Mouse (Mus musculus) MEL (cell line): ENCODE measurements around the gene Tec. TPM values are rescaled to one million over a fixed set of nuclear protein-coding genes. Genes with fewer than 3 reads are reported as not detected.

Experiments
- DNase-seq: peaks from one replicate; pipeline ENCODE4 v3.0.0; 2011; ENCODE audit warnings: low read depth, low spot score
- H3K27ac ChIP-seq: 2 replicates; pipeline ENCODE4 v1.5.1; 2012; ENCODE audit warnings: low read depth, mild to moderate bottlenecking, control low read depth, low read length, moderate library complexity; ENCODE audit not compliant: control insufficient read depth
- H3K27me3 ChIP-seq, 2 experiments: fragments of 150-350 bp in 1 of 2; sonication (generic) in 1 of 2; 2 replicates each; pipeline ENCODE4 v1.6.1; 2012; ENCODE audit warnings: low read length in 2 of 2, mild to moderate bottlenecking in 2 of 2, improper control_type of control experiment in 1 of 2, moderate library complexity in 1 of 2; ENCODE audit not compliant: insufficient read depth in 2 of 2, control insufficient read depth in 1 of 2
- H3K36me3 ChIP-seq, 2 experiments: 2 replicates each; pipeline ENCODE4 v1.6.1; 2012 to 2014; ENCODE audit warnings: low read length in 2 of 2, improper control_type of control experiment in 1 of 2, inconsistent platforms in 1 of 2, mild to moderate bottlenecking in 1 of 2; ENCODE audit not compliant: insufficient read depth in 2 of 2, control insufficient read depth in 1 of 2
- H3K4me1 ChIP-seq, 2 experiments: fragments of 150-350 bp in 1 of 2; sonication (generic) in 1 of 2; 2 replicates each; pipeline ENCODE4 v1.6.1; 2012; ENCODE audit warnings: low read length in 2 of 2, improper control_type of control experiment in 1 of 2, mild to moderate bottlenecking in 1 of 2; ENCODE audit not compliant: insufficient read depth in 2 of 2, control insufficient read depth in 1 of 2
- H3K4me3 ChIP-seq, 2 experiments: fragments of 150-350 bp in 1 of 2; sonication (generic) in 1 of 2; 2 replicates each; pipeline ENCODE4 v1.5.1; 2012; ENCODE audit warnings: low read depth in 2 of 2, low read length in 2 of 2, mild to moderate bottlenecking in 2 of 2, moderate library complexity in 2 of 2, control low read depth in 1 of 2, improper control_type of control experiment in 1 of 2; ENCODE audit not compliant: control insufficient read depth in 1 of 2, insufficient read depth in 1 of 2
- H3K79me2 ChIP-seq: 2 replicates; pipeline ENCODE4 v1.6.1; 2012; ENCODE audit warnings: mild to moderate bottlenecking, low read length, moderate library complexity; ENCODE audit not compliant: control insufficient read depth, poor library complexity, insufficient read depth
- H3K9ac ChIP-seq: 2 replicates; pipeline ENCODE4 v1.6.1; 2012; ENCODE audit warnings: low read depth, mild to moderate bottlenecking, control low read depth, low read length, moderate library complexity; ENCODE audit not compliant: control insufficient read depth, poor library complexity, severe bottlenecking
- H3K9me3 ChIP-seq: fragments of 150-350 bp; sonication (generic); replicated peaks from 2 replicates; pipeline ENCODE4 v1.6.1; 2012; ENCODE audit warnings: mild to moderate bottlenecking, low read length, improper control_type of control experiment, moderate library complexity; ENCODE audit not compliant: insufficient read depth
- GABPA ChIP-seq: IDR thresholded peaks from 2 replicates; pipeline ENCODE4 v1.6.1; 2012; ENCODE audit warnings: low read depth, mild to moderate bottlenecking, inconsistent platforms, low read length, improper control_type of control experiment, moderate library complexity
- KAT2A ChIP-seq: conservative IDR thresholded peaks from 2 replicates; pipeline ENCODE4 v1.6.1; 2012; ENCODE audit warnings: low read depth, low read length, improper control_type of control experiment, inconsistent platforms
- MAFK ChIP-seq: IDR thresholded peaks from 2 replicates; pipeline ENCODE4 v1.6.1; 2011; ENCODE audit warnings: low read depth, mild to moderate bottlenecking, low read length, improper control_type of control experiment, borderline replicate concordance
- MAZ ChIP-seq: IDR thresholded peaks from 2 replicates; pipeline ENCODE4 v1.6.1; 2012; ENCODE audit warnings: low read depth, mild to moderate bottlenecking, inconsistent platforms, low read length, improper control_type of control experiment
- MXI1 ChIP-seq: IDR thresholded peaks from 2 replicates; pipeline ENCODE4 v1.6.1; 2011; ENCODE audit warnings: mild to moderate bottlenecking, low read depth, low read length, improper control_type of control experiment
- NRF1 ChIP-seq: IDR thresholded peaks from 2 replicates; pipeline ENCODE4 v1.6.1; 2014; ENCODE audit warnings: low read depth, mild to moderate bottlenecking, inconsistent platforms, low read length, improper control_type of control experiment, moderate library complexity; ENCODE audit not compliant: poor library complexity, insufficient read depth, severe bottlenecking
- POLR2A ChIP-seq, 2 experiments: IDR thresholded peaks; 2 replicates each; pipeline ENCODE4 v1.6.1; 2011 to 2012; ENCODE audit warnings: low read length in 2 of 2, mild to moderate bottlenecking in 2 of 2, control low read depth in 1 of 2, improper control_type of control experiment in 1 of 2, low read depth in 1 of 2, moderate library complexity in 1 of 2; ENCODE audit not compliant: control insufficient read depth in 1 of 2, insufficient read depth in 1 of 2, poor library complexity in 1 of 2
- TBP ChIP-seq: IDR thresholded peaks from 2 replicates; pipeline ENCODE4 v1.8.0; 2011; ENCODE audit warnings: low read depth, low read length, improper control_type of control experiment
- USF1 ChIP-seq: IDR thresholded peaks from 2 replicates; pipeline ENCODE4 v1.6.1; 2014; ENCODE audit warnings: low read depth, mild to moderate bottlenecking, inconsistent platforms, low read length, improper control_type of control experiment, moderate library complexity
- USF2 ChIP-seq, 2 experiments: IDR thresholded peaks; 2 replicates each; pipeline ENCODE4 v1.6.1; 2011 to 2012; ENCODE audit warnings: improper control_type of control experiment in 2 of 2, low read length in 2 of 2, borderline replicate concordance in 1 of 2, inconsistent platforms in 1 of 2, low read depth in 1 of 2, mild to moderate bottlenecking in 1 of 2; ENCODE audit not compliant: insufficient read depth in 1 of 2
- ZKSCAN1 ChIP-seq: IDR thresholded peaks from 2 replicates; pipeline ENCODE4 v1.6.1; 2012; ENCODE audit warnings: low read depth, mild to moderate bottlenecking, inconsistent platforms, low read length, improper control_type of control experiment, moderate library complexity
- ZNF384 ChIP-seq: IDR thresholded peaks from 2 replicates; pipeline ENCODE4 v1.6.1; 2012; ENCODE audit warnings: low read depth, mild to moderate bottlenecking, inconsistent platforms, low read length, improper control_type of control experiment
- polyA plus RNA-seq, 2 experiments: library from polyadenylated mRNA; stranded (reverse) in 1 of 2; unstranded in 1 of 2; fragments of >175 nt in 1 of 2; fragments of >200 nt in 1 of 2; gene quantifications; 2 replicates each; pipeline versions ENCODE4 v1.2.1 to v1.2.4; 2012; ENCODE audit warnings: low replicate concordance in 2 of 2, low read depth in 1 of 2; ENCODE audit not compliant: insufficient read length in 2 of 2, insufficient read depth in 1 of 2, missing spikeins in 1 of 2
- total RNA-seq: library from RNA; depleted of rRNA; stranded (reverse); fragments of 300-350 nt; gene quantifications from 2 replicates; pipeline ENCODE4 v1.2.3, GENCODE M21; 2012

The Tec gene
- total and polyA plus RNA-seq, 3 experiments, result 44.8 to 61.1 TPM; not detected in 1

- H3K36me3 ChIP-seq, result peaks cover 23 to 78% of the 10 kb centered on the region in 2 experiments
- TF ChIP-seq MAZ (no peak), ZKSCAN1 (no peak), MXI1 (no peak), MAFK (no peak), KAT2A (no peak), ZNF384 (no peak), NRF1 (no peak)
- TF ChIP-seq, all 39 proteins: peak for 0
- no peak overlapping the region for H3K4me3 ChIP-seq
- peak overlapping the region; percentile 31; the same call in 1 of the 2 replicates for H3K27ac ChIP-seq
- no peaks in the 10 kb centered on the region for H3K27me3 ChIP-seq
- peaks cover 71% of the 10 kb centered on the region for H3K79me2 ChIP-seq
- H3K9me3 ChIP-seq, result no peaks in the 10 kb centered on the region
- H3K9ac ChIP-seq, result no peak overlapping the region
- peak; percentile 43 for DNase-seq
- H3K4me1 ChIP-seq, result peaks cover 20 to 65% of the 10 kb centered on the region in 2 experiments
Measured at GRCm38 (mm10) chr5:72855685-72856124, 12.6 kb downstream of the Tec start.

GRCm38 (mm10) chr5:72854141-72854990, 13.9 kb downstream of the Tec start:
- TF ChIP-seq USF1 (no peak), USF2 (IDR thresholded peaks at IDR 0.05; ENCODE audit: borderline replicate concordance in 1 of 2, insufficient read depth in 1 of 2, low read depth in 1 of 2, low read length in 2 of 2) (no peak), TBP (no peak)
- no peaks in the 10 kb centered on the region for H3K9me3 ChIP-seq
- DNase-seq, result no peak
- H3K27me3 ChIP-seq, result no peaks in the 10 kb centered on the region
- H3K36me3 ChIP-seq, result peaks cover 12 to 88% of the 10 kb centered on the region in 2 experiments
- peaks cover 30 to 79% of the 10 kb centered on the region in 2 experiments for H3K4me1 ChIP-seq
- peak overlapping the region; percentile 38 for H3K27ac ChIP-seq
- no peak overlapping the region for H3K4me3 ChIP-seq
- H3K9ac ChIP-seq, result no peak overlapping the region
- H3K79me2 ChIP-seq, result peaks cover 73% of the 10 kb centered on the region

- Histone ChIP-seq H3K27me3 (no peaks in the 10 kb centered on the region), H3K36me3 (peaks cover 6 to 87% of the 10 kb centered on the region in 2 experiments), H3K4me3 (no peak overlapping the region), H3K79me2 (peaks cover 73% of the 10 kb centered on the region), H3K9ac (peak overlapping the region; percentile 37), H3K9me3 (no peaks in the 10 kb centered on the region), H3K4me1 (peaks cover 38 to 80% of the 10 kb centered on the region in 2 experiments), H3K27ac (peak overlapping the region; percentile 91)
- DNase-seq, result no peak
- TF ChIP-seq POLR2A (IDR thresholded peaks at IDR 0.05; ENCODE audit: control insufficient read depth in 1 of 2, insufficient read depth in 1 of 2, low read depth in 1 of 2, low read length in 2 of 2, poor library complexity in 1 of 2) (peak in 1 of 2 experiments; percentile 17; a peak in 1 of 4 replicates), GABPA (no peak)
Measured at GRCm38 (mm10) chr5:72853365-72853764, 14.9 kb downstream of the Tec start.
